Mouse (Mus musculus) myocyte (in vitro differentiated cells): ENCODE data around the gene Lmo1. TPM values are rescaled to one million over a fixed set of nuclear protein-coding genes. Genes with fewer than 3 reads are reported as not detected.
"Not testable (repeated sequence)": the region's sequence is repeated elsewhere in the genome, so short reads cannot be mapped to it uniquely, and the experiment has no call there.

Experiments used
- H3K27me3 ChIP-seq: one replicate; pipeline ENCODE4 v1.6.1; 2011; ENCODE audit not compliant: control insufficient read depth, insufficient read depth, insufficient read length
- H3K36me3 ChIP-seq: one replicate; pipeline ENCODE4 v1.6.1; 2011; ENCODE audit not compliant: control insufficient read depth, insufficient read depth
- H3K4me2 ChIP-seq: one replicate; pipeline ENCODE4 v1.6.1; 2011; ENCODE audit warnings: low read depth, control low read depth
- H3K4me3 ChIP-seq: one replicate; pipeline ENCODE4 v1.5.1; 2011; ENCODE audit warnings: mild to moderate bottlenecking, control low read depth, moderate library complexity
- H3K79me2 ChIP-seq: one replicate; pipeline ENCODE4 v1.6.1; 2011; ENCODE audit not compliant: control insufficient read depth, insufficient read depth
- H3ac ChIP-seq: one replicate; pipeline ENCODE4 v1.6.1; 2011; ENCODE audit not compliant: control insufficient read depth, insufficient read length
- CEBPB ChIP-seq: IDR thresholded peaks from 2 replicates; pipeline ENCODE4 v1.6.1; 2011; ENCODE audit warnings: mild to moderate bottlenecking, moderate library complexity; ENCODE audit not compliant: poor library complexity, insufficient read depth, severe bottlenecking
- E2F4 ChIP-seq: IDR thresholded peaks from one replicate; pipeline ENCODE4 v1.6.1; 2011; ENCODE audit warnings: mild to moderate bottlenecking, control low read depth, moderate library complexity; ENCODE audit not compliant: insufficient read depth
- MAX ChIP-seq: IDR thresholded peaks from one replicate; pipeline ENCODE4 v1.6.1; 2011; ENCODE audit warnings: low read depth, mild to moderate bottlenecking, control low read depth
- MYOD1 ChIP-seq, 3 experiments: IDR thresholded peaks; one replicate each; pipeline ENCODE4 v1.6.1; 2011; ENCODE audit warnings: control low read depth in 2 of 3, low read depth in 2 of 3, mild to moderate bottlenecking in 2 of 3, moderate library complexity in 1 of 3; ENCODE audit not compliant: insufficient read length in 2 of 3, control insufficient read depth in 1 of 3
- MYOG ChIP-seq, 3 experiments: IDR thresholded peaks; one replicate each; pipeline ENCODE4 v1.6.1; 2011; ENCODE audit warnings: control low read depth in 2 of 3, low read depth in 2 of 3, mild to moderate bottlenecking in 2 of 3; ENCODE audit not compliant: insufficient read length in 2 of 3, control insufficient read depth in 1 of 3, insufficient read depth in 1 of 3
- POLR2A ChIP-seq: IDR thresholded peaks from one replicate; pipeline ENCODE4 v1.6.1; 2011; ENCODE audit warnings: low read depth, mild to moderate bottlenecking, control low read depth, moderate library complexity; ENCODE audit not compliant: insufficient read length
- POLR2AphosphoS2 ChIP-seq: IDR thresholded peaks from one replicate; pipeline ENCODE4 v1.6.1; 2011; ENCODE audit warnings: low read depth, control low read depth; ENCODE audit not compliant: insufficient read length
- REST ChIP-seq: IDR thresholded peaks from one replicate; pipeline ENCODE4 v1.6.1; 2011; ENCODE audit warnings: mild to moderate bottlenecking, control low read depth, moderate library complexity; ENCODE audit not compliant: insufficient read depth, insufficient read length
- SRF ChIP-seq: IDR thresholded peaks from one replicate; pipeline ENCODE4 v1.6.1; 2011; ENCODE audit warnings: low read depth; ENCODE audit not compliant: control insufficient read depth, insufficient read length
- TCF12 ChIP-seq: IDR thresholded peaks from one replicate; pipeline ENCODE4 v1.6.1; 2011; ENCODE audit warnings: mild to moderate bottlenecking, control low read depth; ENCODE audit not compliant: poor library complexity, insufficient read depth, severe bottlenecking
- TCF3 ChIP-seq: IDR thresholded peaks from one replicate; pipeline ENCODE4 v1.6.1; 2011; ENCODE audit warnings: low read depth, control low read depth; ENCODE audit not compliant: insufficient read length
- USF1 ChIP-seq: IDR thresholded peaks from one replicate; pipeline ENCODE4 v1.6.1; 2011; ENCODE audit warnings: low read depth, mild to moderate bottlenecking, control low read depth, moderate library complexity
- polyA plus RNA-seq: library from polyadenylated mRNA; unstranded; fragments of >200 nt; fragmentation: generic; extraction: Trizol; gene quantifications from one replicate; pipeline ENCODE4 v1.2.1, GENCODE M21; 2012; ENCODE audit warnings: missing spikeins

The Lmo1 gene
- polyA plus RNA-seq, 1 experiment, result 0.26 TPM

- no peak overlapping the region for H3K4me3 ChIP-seq
- H3ac ChIP-seq, result no peak overlapping the region
- H3K4me2 ChIP-seq, result no peak overlapping the region
- H3K27me3 ChIP-seq, result no peaks in the 10 kb centered on the region
- no peaks in the 10 kb centered on the region for H3K36me3 ChIP-seq
- no peaks in the 10 kb centered on the region for H3K79me2 ChIP-seq
- TF ChIP-seq REST, result peak; percentile 77
- TF ChIP-seq TCF3, result no peak
- TF ChIP-seq SRF, result no peak
- no peak for TF ChIP-seq MYOD1 (IDR thresholded peaks at IDR 0.05; ENCODE audit: control insufficient read depth in 1 of 3, insufficient read length in 2 of 3, low read depth in 2 of 3)
- TF ChIP-seq TCF12, result no peak
- TF ChIP-seq USF1, result no peak
- no peak for TF ChIP-seq MAX
Measured at GRCm38 (mm10) chr7:109129442-109129841, 45.6 kb downstream of the Lmo1 start.

- TF ChIP-seq E2F4, result no peak
- TF ChIP-seq CEBPB, result no peak
- TF ChIP-seq POLR2AphosphoS2, result no peak
- TF ChIP-seq POLR2A, result no peak
- TF ChIP-seq SRF, result no peak
- TF ChIP-seq REST, result no peak
- TF ChIP-seq TCF3, result no peak
- TF ChIP-seq TCF12, result no peak
- TF ChIP-seq MYOG (IDR thresholded peaks at IDR 0.05; ENCODE audit: control insufficient read depth in 1 of 3, insufficient read depth in 1 of 3, insufficient read length in 2 of 3, low read depth in 2 of 3), result no peak
- no peak for TF ChIP-seq MYOD1 (IDR thresholded peaks at IDR 0.05; ENCODE audit: control insufficient read depth in 1 of 3, insufficient read length in 2 of 3, low read depth in 2 of 3)
- no peak for TF ChIP-seq MAX
- Histone ChIP-seq H3K4me2 (no peak overlapping the region), H3K79me2 (no peaks in the 10 kb centered on the region), H3ac (no peak overlapping the region), H3K27me3 (no peaks in the 10 kb centered on the region), H3K36me3 (no peaks in the 10 kb centered on the region), H3K4me3 (no peak overlapping the region)
Measured at GRCm38 (mm10) chr7:109115929-109116328, 59.1 kb downstream of the Lmo1 start.

- not testable (repeated sequence) for H3K79me2 ChIP-seq, H3K4me2 ChIP-seq, H3K36me3 ChIP-seq, H3ac ChIP-seq, H3K4me3 ChIP-seq, H3K27me3 ChIP-seq
Measured at GRCm38 (mm10) chr7:109115488-109115887, 59.5 kb downstream of the Lmo1 start.

- H3K79me2 ChIP-seq, result no peaks in the 10 kb centered on the region
- H3K36me3 ChIP-seq, result no peaks in the 10 kb centered on the region
- TF ChIP-seq REST (no peak), MYOG (IDR thresholded peaks at IDR 0.05; ENCODE audit: control insufficient read depth in 1 of 3, insufficient read depth in 1 of 3, insufficient read length in 2 of 3, low read depth in 2 of 3) (no peak), MYOD1 (IDR thresholded peaks at IDR 0.05; ENCODE audit: control insufficient read depth in 1 of 3, insufficient read length in 2 of 3, low read depth in 2 of 3) (no peak), CEBPB (no peak), SRF (no peak), POLR2AphosphoS2 (no peak), TCF12 (no peak), TCF3 (no peak), E2F4 (no peak), MAX (no peak), POLR2A (no peak), USF1 (no peak)
- no peak overlapping the region for H3ac ChIP-seq
- no peak overlapping the region for H3K4me3 ChIP-seq
- H3K27me3 ChIP-seq, result no peaks in the 10 kb centered on the region
- H3K4me2 ChIP-seq, result no peak overlapping the region
Measured at GRCm38 (mm10) chr7:109114950-109115349, 60.1 kb downstream of the Lmo1 start.

- Histone ChIP-seq H3K36me3 (no peaks in the 10 kb centered on the region), H3K4me2 (no peak overlapping the region)
Measured at GRCm38 (mm10) chr7:109111000-109111399, 64.0 kb downstream of the Lmo1 start.

More at GRCm38 (mm10) chr7:109111000-109111399, 64.0 kb downstream of the Lmo1 start:
- H3K79me2 ChIP-seq, result no peaks in the 10 kb centered on the region
- TF ChIP-seq POLR2A (no peak), POLR2AphosphoS2 (no peak), E2F4 (no peak), MYOD1 (IDR thresholded peaks at IDR 0.05; ENCODE audit: control insufficient read depth in 1 of 3, insufficient read length in 2 of 3, low read depth in 2 of 3) (no peak)
- H3ac ChIP-seq, result no peak overlapping the region
- no peak overlapping the region for H3K4me3 ChIP-seq
- H3K27me3 ChIP-seq, result no peaks in the 10 kb centered on the region
